Mouse (Mus musculus): ENCODE data around the gene Rps6ka4.

DNA sequence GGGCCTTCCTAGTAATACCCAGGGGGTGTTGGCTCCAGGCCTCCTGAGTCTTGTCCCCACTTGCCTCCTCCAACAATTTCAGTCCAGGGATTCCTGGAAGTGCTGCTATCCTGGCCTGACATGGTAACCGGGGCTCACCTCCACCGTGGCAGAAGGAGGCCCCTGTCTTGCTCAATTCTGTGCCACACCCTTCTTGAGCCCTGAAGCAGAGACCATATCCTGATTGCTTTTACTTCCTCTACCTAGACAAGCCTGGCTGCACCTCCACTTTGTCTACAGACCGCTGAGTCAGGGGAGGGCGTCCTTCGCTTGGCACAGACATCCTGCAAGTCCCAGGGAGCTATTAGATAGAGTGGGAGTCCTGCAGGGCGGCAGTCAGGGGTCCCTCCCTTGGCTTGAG, 20.3 kb upstream of the Rps6ka4 start:
- TF ChIP-seq CTCF (IDR thresholded peaks at IDR 0.05; ENCODE audit: control insufficient read depth, insufficient read depth, insufficient replicate concordance, low read depth, low read length) (no peak), POLR2A (IDR thresholded peaks at IDR 0.05; ENCODE audit: control insufficient read depth, low read depth, low read length) (no peak)

Data from testis, adult 2 months (tissue).